Mouse (Mus musculus) lung, postnatal 0 days (tissue): Measurements from ENCODE around the gene Rpl3l.

ENCODE experiments used
- CTCF ChIP-seq: IDR thresholded peaks from 2 replicates; pipeline ENCODE4 v1.5.1; 2016; ENCODE audit warnings: antibody characterized with exemption, mild to moderate bottlenecking
- EP300 ChIP-seq: IDR thresholded peaks from 2 replicates; pipeline ENCODE4 v1.6.1; 2016; ENCODE audit warnings: antibody characterized with exemption, mild to moderate bottlenecking, control low read depth

- TF ChIP-seq CTCF (no peak), EP300 (no peak)
Measured at GRCm38 (mm10) chr17:24717943-24718342, 9.7 kb upstream of the Rpl3l start, which contains the start of the genes Rnf151 and Rps2.
